In genomic region chr1:127233191-127233651, GRCm38 (mm10) we compare ENCODE assay signal across 15 mouse cellular contexts. TPM values are rescaled to one million over a fixed set of nuclear protein-coding genes. Genes with fewer than 3 reads are reported as not detected.
A peak's percentile ranks its signal among the peaks of the same experiment; 100 is the strongest.
DNase-seq lines count a peak whose midpoint lies in the region; ATAC-seq lines count a peak whose summit lies in the region.
"Had no signal": no experiment of that assay in that cellular context is flagged by ENCODE, and none has a peak within 500 bp of the region (broad histone marks: within the 10 kb centered on the region; RNA-seq: fewer than 3 reads in every experiment).

No protein-coding gene starts in this region.

- no peaks in the 10 kb centered on the region for H3K4me1 ChIP-seq in intestine, embryonic 14.5 days (replicated peaks; ENCODE audit: control insufficient read depth, insufficient read depth, low read length)
- H3K4me1 ChIP-seq in hindbrain, embryonic 14.5 days (replicated peaks; ENCODE audit: control insufficient read depth, insufficient read depth, low read length) = no peaks in the 10 kb centered on the region
- H3K4me1 ChIP-seq: lung, embryonic 15.5 days had no signal

- H3K27ac ChIP-seq in intestine, embryonic 14.5 days (ENCODE audit: low read depth) = no peak overlapping the region
- no peak overlapping the region for H3K27ac ChIP-seq in hindbrain, embryonic 14.5 days
- H3K27ac ChIP-seq: embryonic facial prominence, embryonic 13.5 days; liver, embryonic 12.5 days; lung, embryonic 15.5 days had no signal

- H3K4me3 ChIP-seq in intestine, embryonic 14.5 days (ENCODE audit: low read depth, low read length) = no peak overlapping the region
- H3K4me3 ChIP-seq in hindbrain, embryonic 14.5 days (replicated peaks; ENCODE audit: low read length) = no peak overlapping the region
- H3K4me3 ChIP-seq: embryonic facial prominence, embryonic 13.5 days; heart, embryonic 12.5 days; liver, embryonic 12.5 days; lung, embryonic 15.5 days had no signal

- H3K9ac ChIP-seq in intestine, embryonic 14.5 days (ENCODE audit: low read length) = no peak overlapping the region
- H3K9ac ChIP-seq in hindbrain, embryonic 14.5 days = no peak overlapping the region
- H3K9ac ChIP-seq: embryonic facial prominence, embryonic 13.5 days; heart, embryonic 12.5 days; liver, embryonic 12.5 days; lung, embryonic 15.5 days had no signal

- no peak overlapping the region for H3K4me2 ChIP-seq in intestine, embryonic 14.5 days (ENCODE audit: low read length)
- H3K4me2 ChIP-seq in hindbrain, embryonic 14.5 days (replicated peaks) = no peak overlapping the region
- H3K4me2 ChIP-seq: embryonic facial prominence, embryonic 13.5 days; heart, embryonic 12.5 days; liver, embryonic 12.5 days; lung, embryonic 15.5 days had no signal

- no peaks in the 10 kb centered on the region for H3K36me3 ChIP-seq in intestine, embryonic 14.5 days (ENCODE audit: control insufficient read depth, insufficient read depth, low read length)
- H3K36me3 ChIP-seq in hindbrain, embryonic 14.5 days (replicated peaks; ENCODE audit: control insufficient read depth, insufficient read depth) = no peaks in the 10 kb centered on the region
- H3K36me3 ChIP-seq: embryonic facial prominence, embryonic 13.5 days; heart, embryonic 12.5 days; liver, embryonic 12.5 days; lung, embryonic 15.5 days had no signal

- no peaks in the 10 kb centered on the region for H3K27me3 ChIP-seq in intestine, embryonic 14.5 days (replicated peaks; ENCODE audit: control insufficient read depth, insufficient read depth, low read length)
- no peaks in the 10 kb centered on the region for H3K27me3 ChIP-seq in hindbrain, embryonic 14.5 days (ENCODE audit: control insufficient read depth, insufficient read depth, low read length)
- H3K27me3 ChIP-seq: embryonic facial prominence, embryonic 13.5 days; heart, embryonic 12.5 days; liver, embryonic 12.5 days; lung, embryonic 15.5 days had no signal

- ATAC-seq in intestine, embryonic 14.5 days (replicated peaks; ENCODE audit: low FRiP score, low TSS enrichment, low read depth) = peak; percentile 87
- no peak for ATAC-seq in hindbrain, embryonic 14.5 days (ENCODE audit: low FRiP score)
- ATAC-seq: liver, embryonic 12.5 days had no signal

- peak; percentile 40 for DNase-seq in thymus, postnatal 25 days
- DNase-seq in thymus, postnatal 4 days = no peak
- no peak for DNase-seq in intestine, embryonic 14.5 days (ENCODE audit: low spot score)
- peak; percentile 86 for DNase-seq in naive thymus-derived CD4-positive, alpha-beta T cell, adult 2 months (ENCODE audit: low read depth)
- DNase-seq in gastrocnemius, adult 8-10 months (ENCODE audit: low spot score in 2 of 2) = no peak
- no peak for DNase-seq in hindbrain, embryonic 14.5 days (ENCODE audit: low spot score)
- no peak for DNase-seq in testis, postnatal 14 days (ENCODE audit: low spot score)
- DNase-seq: heart, postnatal 36 days; kidney, adult 2 months; kidney, postnatal 4 days; layer of hippocampus, postnatal 36 days had no signal

- H3K9me3 ChIP-seq in intestine, embryonic 14.5 days (ENCODE audit: control insufficient read depth, low read length) = no peaks in the 10 kb centered on the region
- H3K9me3 ChIP-seq in hindbrain, embryonic 14.5 days (ENCODE audit: control insufficient read depth, low read length) = no peaks in the 10 kb centered on the region
- H3K9me3 ChIP-seq: embryonic facial prominence, embryonic 13.5 days; heart, embryonic 12.5 days; liver, embryonic 12.5 days; lung, embryonic 15.5 days had no signal

- 54% methylated on average over 4 of the region's 4 CpGs for WGBS in intestine, embryonic 14.5 days
- WGBS in hindbrain, embryonic 14.5 days = 83% methylated on average over 4 of the region's 4 CpGs

RNA-seq across cellular contexts. Expression of gene Mgat5, which starts 28.4 kb away (rescaled TPM):
- 7.1 and 7.3 TPM in 2 replicates for polyA plus RNA-seq in intestine, embryonic 14.5 days (2014; fragmentation: Nextera tagmentation; extraction: Ambion mirVana)
- total RNA-seq in gastrocnemius, adult 8-10 months (2022) = under 1 TPM; 0.44 to 0.99 (median 0.85) TPM
- polyA plus RNA-seq in hindbrain, embryonic 14.5 days (2014; fragmentation: Nextera tagmentation; extraction: Ambion mirVana) = 15.9 and 16.3 TPM in 2 replicates

Comparison
In these comparisons a context has a peak if more than half of its experiments do, and no peak if none do; other contexts are left out.
1. DNase-seq: peak in thymus, postnatal 25 days (single experiment) and naive thymus-derived CD4-positive, alpha-beta T cell, adult 2 months (single experiment); none in thymus, postnatal 4 days (single experiment), intestine, embryonic 14.5 days (single experiment), gastrocnemius, adult 8-10 months (0 of 2), hindbrain, embryonic 14.5 days (single experiment) and testis, postnatal 14 days (single experiment).